Mouse (Mus musculus): Measurements from ENCODE around the gene Foxj2.

The Foxj2 gene

GRCm38 (mm10) chr6:122873871-122874719 is 54.4 kb downstream of the Foxj2 start, which contains the start of gene Necap1:
Gene Necap1 (plus strand): TSS chr6:122874474.
- DNase-seq (ENCODE audit: low spot score in 2 of 2) = peak; percentile 95 to 98

GRCm38 (mm10) chr6:122874720-122875389 is 55.1 kb downstream of the Foxj2 start:
- DNase-seq (ENCODE audit: low spot score in 2 of 2) = no peak

- DNase-seq (ENCODE audit: low spot score in 2 of 2) = no peak
These were observed 59.5 kb downstream of the Foxj2 start for GRCm38 (mm10) chr6:122879141-122879735.

- DNase-seq (ENCODE audit: low spot score in 2 of 2) = no peak
These were observed 60.2 kb downstream of the Foxj2 start for GRCm38 (mm10) chr6:122879781-122880505.

GRCm38 (mm10) chr6:122881287-122881686 is 61.6 kb downstream of the Foxj2 start:
- no peak for DNase-seq (ENCODE audit: low spot score in 2 of 2)

- DNase-seq (ENCODE audit: low spot score in 2 of 2) = no peak
These were observed 63.9 kb downstream of the Foxj2 start for GRCm38 (mm10) chr6:122883603-122884002.

GRCm38 (mm10) chr6:122889599-122889998 is 69.9 kb downstream of the Foxj2 start:
- DNase-seq (ENCODE audit: low spot score in 2 of 2) = no peak

- DNase-seq (ENCODE audit: low spot score in 2 of 2) = peak; percentile 35 to 72
These were observed 72.8 kb downstream of the Foxj2 start for GRCm38 (mm10) chr6:122892442-122893049.
